Mouse (Mus musculus): Measurements from ENCODE around the gene Krt8.

Krt8 gene

DNA sequence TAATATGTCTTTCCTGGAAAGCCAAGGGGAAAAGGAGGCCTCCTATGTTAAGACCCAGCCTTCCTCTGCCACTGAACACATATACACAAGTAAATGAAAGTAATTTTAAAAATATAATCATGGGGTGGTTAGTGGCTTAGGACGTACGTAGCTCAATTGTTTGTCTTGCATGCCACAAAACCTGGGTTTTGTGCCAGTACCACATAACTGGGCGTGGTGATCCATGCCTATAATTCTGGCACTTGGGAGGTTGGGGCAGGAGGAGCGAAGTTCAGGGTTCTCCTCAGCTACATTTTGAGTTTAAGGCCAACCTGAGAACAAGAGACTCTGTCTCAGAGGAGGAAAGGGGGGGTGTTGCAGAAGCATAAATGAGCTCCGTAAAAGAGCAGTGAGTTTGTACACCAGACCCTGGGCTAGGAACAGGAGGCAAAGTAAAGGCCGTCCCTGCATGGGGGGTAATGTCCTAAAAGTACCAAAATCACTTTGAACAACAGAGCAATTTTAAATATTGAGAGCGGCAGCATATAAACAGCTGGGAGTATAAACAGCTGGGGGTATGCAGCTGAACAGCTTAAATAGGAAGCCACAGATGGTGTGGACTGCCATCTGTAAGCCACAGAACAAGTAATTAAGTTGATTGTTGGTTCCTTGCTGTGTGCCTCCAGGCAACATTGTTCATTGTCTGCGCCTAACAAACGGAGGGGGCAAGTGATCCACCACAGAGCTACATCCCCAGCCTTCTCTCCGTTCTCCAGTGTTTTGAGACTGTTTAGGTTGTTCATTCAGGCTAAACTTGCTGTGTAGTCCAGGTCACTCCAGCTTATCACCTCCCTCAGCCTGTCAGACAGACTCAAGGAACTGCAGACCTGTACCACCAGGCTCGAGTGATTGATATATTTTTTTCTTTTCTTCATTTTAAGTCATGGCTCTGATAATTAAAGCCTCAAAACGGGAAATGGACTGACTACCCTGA is 3.1 kb upstream of the Krt8 start:
- peak; percentile 60 for DNase-seq (ENCODE audit: low read depth, low spot score)

GRCm38 (mm10) chr15:102006317-102006716 is 2.0 kb upstream of the Krt8 start:
- DNase-seq (ENCODE audit: low read depth, low spot score), result no peak

GRCm38 (mm10) chr15:102005290-102005689 is 1.0 kb upstream of the Krt8 start:
- DNase-seq (ENCODE audit: low read depth, low spot score), result no peak

- DNase-seq (ENCODE audit: low read depth, low spot score), result no peak
Measured at GRCm38 (mm10) chr15:102003516-102003915, 766 bp downstream of the Krt8 start.

DNA sequence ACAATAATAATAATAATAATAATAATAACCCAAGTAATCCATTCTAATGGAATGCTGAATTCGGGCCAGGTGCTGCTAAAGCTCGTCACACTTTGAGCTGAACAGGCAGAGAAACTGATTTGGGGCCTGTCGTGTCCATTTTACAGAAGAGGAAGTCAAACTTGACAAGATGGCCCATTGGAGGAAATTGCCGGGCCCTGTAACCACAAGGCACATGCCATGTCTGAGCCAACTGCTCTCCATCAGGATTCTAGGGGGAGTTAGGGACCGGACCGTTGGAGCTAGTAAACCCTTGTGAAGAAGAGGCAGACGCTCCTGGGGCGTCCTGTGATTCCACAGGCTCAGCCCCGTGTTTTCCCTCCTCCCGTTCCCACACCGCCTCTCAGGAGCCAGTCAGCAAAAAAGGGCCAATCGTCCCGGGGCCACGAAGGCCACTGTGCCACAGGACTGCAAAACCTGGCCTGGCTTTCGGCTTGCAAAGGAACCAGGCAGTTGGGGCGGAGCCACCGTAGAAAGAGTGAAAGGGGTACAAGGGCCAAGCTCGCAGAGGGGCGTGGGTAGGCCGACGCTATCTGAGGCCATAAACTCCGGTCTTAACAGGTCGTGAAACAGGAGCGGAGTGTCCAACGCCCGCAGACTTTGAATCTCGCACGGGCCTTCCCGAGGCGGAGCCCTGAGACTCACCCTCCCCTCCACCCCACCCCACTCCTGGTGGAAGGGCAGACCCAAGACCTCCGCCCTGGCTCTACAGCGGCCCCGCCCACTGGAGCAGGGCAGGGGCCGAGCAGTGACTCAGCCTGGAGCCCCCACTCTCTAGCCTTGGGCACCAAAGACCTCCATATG is 1.4 kb downstream of the Krt8 start:
- DNase-seq (ENCODE audit: low read depth, low spot score), result no peak

DNA sequence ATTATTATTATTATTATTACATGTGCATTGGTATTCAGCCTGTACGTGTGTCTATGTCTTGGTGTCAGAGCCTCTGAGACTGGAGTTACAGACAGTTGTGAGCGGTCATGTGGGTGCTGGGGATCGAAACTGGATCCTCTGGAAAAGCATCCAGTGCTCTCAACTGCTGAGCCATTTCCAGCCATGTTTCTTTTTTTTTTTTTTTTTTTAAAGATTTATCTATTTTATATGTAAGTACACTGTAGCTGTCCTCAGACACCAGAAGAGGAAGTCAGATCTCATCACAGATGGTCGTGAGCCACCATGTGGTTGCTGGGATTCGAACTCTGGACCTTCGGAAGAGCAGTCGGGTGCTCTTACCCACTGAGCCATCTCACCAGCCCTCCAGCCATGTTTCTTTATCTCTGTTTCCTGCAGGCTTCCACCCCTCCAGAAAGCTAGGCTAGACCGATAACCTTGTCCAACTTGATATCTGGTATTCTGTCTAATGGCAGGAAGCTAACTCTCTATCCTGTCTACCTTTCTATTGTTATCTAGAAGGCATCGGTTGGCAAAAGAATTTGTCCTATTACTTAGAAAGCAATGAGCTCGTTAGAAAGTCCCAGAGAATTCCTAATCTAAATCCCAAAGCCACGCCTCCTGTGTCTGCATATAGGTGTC is 4.5 kb downstream of the Krt8 start:
- no peak for DNase-seq (ENCODE audit: low read depth, low spot score)

GRCm38 (mm10) chr15:101999156-101999555 is 5.1 kb downstream of the Krt8 start:
- no peak for DNase-seq (ENCODE audit: low read depth, low spot score)

DNA sequence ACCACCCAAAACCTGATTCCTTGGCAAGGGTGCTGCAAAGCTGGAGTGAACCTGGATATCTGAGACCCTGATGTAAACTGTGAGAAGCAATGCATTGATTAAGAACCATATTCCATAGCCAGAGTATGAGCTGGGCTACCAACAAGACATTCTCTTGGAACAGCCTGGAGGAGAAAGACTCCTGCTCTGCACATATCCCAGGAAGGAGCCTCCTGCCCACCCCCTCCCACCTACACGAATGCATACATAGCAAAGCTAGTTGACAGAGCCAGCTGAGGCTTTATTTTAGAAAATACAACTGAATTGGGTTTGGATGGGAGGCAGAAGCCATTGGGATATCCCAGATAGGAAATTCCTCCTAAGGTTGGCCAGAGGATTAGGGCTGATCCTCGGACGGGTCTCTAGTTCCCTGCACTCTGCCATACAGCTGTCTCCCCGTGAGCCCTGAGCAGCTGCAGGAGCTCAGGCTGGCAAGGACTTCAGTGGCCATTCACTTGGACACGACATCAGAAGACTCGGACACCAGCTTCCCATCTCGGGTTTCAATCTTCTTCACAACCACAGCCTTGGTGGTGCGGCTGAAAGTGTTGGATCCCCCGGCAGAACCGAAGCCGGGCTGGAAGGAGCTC is 7.7 kb downstream of the Krt8 start:
- DNase-seq (ENCODE audit: low read depth, low spot score), result peak; percentile 46

DNA sequence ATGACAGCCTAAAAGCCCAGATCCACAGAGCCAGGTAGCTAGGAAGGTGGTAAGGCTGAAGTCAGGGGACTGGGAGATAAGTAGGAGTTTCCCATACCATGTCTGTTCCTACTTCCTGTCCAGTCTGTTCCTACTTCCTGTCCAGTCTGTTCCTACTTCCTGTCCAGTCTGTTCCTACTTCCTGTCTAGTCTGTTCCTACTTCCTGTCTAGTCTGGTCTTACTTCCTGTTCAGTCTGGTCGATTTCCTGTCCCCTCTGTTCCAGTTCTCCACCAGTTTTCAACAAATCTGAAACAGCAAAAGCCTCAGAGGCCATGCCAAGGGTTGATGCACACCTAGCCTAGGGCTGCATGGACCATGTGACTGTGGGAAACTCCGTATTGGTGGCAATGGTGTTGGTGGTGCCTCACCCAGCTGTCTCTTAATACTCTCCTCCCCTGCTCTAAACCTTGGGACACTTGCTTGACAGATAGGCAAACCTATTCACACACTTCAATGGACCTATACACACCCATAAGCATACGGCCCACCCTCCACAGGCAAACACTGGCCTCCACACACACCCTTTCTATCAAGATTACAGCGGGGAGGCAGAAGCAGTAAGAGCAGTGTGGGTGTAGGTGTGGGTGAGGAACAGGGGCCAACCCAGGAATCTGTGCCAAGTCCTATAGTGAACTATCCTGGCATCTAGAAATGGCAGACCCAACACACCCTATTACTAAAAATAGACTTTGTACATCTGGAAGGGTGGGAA is 8.6 kb downstream of the Krt8 start:
- no peak for DNase-seq (ENCODE audit: low read depth, low spot score)

DNA sequence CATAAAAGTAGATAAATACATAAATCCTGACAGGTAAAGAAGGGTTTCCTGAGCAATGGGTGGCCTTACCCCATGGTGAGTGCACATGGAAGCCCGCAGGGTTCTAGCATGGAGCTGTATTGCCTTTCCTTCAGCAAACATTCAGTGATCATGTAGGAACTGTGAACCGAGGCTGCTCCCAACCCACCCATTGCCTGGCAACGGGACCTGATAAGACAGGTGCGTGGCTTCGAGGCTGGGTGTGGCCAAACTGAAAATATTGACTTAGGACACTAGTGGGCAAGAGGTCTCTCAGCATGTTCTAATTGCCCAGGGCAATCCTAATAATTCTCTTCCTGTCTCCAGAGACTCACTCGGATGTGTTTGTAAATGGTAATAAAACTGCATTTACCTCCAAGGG is 9.9 kb downstream of the Krt8 start:
- no peak for DNase-seq (ENCODE audit: low read depth, low spot score)

DNA sequence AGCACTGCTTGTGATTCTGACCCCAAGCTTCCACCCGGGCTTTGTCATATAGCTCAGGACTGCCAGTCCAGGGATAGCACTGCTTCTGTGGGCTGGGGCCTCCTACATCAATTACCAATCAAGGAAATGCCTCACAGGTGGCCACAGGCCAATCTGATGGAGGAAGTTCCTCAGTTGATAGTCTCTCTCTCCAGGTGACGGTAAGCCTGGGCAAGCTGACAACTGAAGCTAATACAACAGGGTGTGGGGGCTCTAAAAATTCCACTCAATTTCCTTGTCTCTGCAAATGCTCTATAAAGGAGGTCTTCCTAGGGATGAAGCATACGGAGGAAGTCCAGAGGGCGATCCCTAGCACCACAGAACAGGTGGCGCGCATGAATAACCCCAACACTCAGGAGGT is 13.3 kb downstream of the Krt8 start:
- no peak for DNase-seq (ENCODE audit: low read depth, low spot score)

DNA sequence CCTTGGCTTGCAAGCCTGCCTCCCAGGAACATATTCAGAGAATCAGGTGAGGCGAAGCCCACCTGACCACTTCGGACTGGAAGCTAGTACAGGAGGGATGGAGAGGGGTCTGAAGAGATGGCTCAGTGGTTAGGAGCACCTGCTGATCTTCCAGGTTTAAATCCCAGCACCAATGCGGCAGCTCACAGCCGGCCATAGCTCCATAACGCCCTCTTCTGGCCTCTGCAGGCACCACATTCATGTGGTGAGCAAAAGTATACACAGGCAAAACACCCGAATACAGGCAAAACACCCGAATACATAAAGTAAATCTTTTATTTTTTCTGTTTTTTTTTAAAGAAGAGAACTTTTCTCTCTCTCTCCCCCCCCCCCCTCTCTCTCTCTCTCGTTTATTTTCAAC is 15.6 kb downstream of the Krt8 start:
- DNase-seq (ENCODE audit: low read depth, low spot score), result no peak

GRCm38 (mm10) chr15:101988119-101988518 is 16.2 kb downstream of the Krt8 start:
- peak; percentile 83 for DNase-seq (ENCODE audit: low read depth, low spot score)

DNA sequence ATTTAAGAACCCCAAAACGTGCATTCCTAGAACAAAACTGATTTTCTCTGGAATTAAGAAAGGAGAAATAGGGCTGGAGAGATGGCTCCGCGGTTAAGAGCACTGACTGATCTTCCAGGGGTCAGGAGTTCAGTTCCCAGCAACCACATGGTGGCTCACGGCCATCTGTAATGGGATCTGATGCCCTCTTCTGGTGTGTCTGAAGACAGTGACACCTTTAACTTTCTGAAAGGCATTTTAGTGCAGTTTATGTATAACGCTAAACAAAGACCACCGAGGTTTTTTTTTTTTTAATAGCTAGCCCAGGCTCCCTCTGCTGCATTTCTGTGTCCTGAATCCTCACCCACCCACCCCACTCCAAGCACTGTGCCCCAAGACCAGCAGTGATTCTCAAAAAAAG is 19.5 kb downstream of the Krt8 start:
- no peak for DNase-seq (ENCODE audit: low read depth, low spot score)

- peak; percentile 96 for DNase-seq (ENCODE audit: low read depth, low spot score)
Measured at GRCm38 (mm10) chr15:101983949-101984601, 20.2 kb downstream of the Krt8 start.

DNA sequence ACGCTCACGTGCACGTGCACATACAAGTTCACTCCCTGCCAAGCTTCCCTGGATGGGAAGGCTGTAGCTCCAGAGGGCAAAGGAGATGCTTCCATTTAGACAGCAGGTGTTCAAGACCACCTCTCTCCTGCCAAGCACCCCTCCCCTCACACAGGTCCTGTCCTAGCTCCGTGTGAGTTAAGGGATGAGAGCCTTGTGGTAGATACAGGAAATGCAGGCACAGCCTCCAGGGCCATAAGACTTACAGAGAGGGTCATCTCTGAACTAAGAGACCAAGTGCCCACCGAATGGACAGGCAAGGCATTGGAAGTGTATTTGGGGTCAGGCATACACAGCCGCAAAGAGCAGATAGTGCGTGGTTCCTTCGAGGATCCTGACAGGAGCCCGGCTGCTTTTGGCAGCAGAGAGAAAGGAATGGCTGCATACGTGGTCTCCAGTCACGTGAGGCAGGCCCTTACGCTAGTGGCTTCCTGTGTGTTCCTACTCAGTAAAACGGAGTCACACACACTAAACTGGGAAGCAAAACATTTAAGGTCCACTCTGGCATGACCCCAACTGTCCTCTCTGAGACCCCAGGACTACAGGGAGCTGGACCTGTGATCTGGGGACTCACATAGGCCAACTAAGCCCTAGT is 20.9 kb downstream of the Krt8 start:
- no peak for DNase-seq (ENCODE audit: low read depth, low spot score)

DNA sequence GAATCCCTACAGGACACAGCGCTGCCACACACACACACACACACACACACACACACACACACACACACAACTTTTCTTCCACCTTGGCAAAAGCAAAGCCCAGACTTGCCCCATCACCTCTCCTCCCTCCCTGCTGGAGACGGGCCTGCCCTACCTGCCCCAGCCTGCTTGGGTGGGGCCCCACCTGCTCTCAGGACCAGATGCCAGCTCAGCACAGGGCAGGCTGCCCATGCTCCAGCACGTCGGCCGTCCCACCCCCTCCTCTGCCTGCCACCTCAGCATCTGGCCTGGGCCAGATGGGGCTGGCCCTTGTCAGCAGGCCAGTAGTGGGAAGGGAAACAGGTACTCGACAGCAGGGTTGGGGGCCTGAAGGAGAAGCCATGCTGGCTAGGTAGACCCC is 23.4 kb downstream of the Krt8 start:
- no peak for DNase-seq (ENCODE audit: low read depth, low spot score)

- DNase-seq (ENCODE audit: low read depth, low spot score), result peak; percentile 81
Measured at GRCm38 (mm10) chr15:101977043-101977726, 27.1 kb downstream of the Krt8 start.

DNA sequence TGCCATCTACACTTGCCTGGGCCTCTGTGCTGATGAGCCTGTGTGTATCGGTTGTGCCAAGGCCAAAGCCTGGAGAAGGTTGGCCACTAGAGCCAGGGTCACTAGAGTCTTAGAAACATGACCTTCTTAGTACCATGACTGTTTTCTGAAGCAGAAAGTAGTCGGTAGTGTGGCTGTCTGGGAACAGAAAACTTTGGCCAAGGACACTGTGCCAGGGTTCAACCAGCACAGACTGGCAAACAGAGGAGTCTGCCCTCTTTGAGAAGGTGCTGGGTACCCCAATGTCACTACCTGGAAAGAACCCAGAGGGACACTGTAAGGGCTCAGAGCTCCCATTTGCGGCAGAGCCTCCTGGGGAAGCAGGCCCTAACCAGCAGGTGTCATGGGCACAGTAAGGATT is 27.6 kb downstream of the Krt8 start:
- no peak for DNase-seq (ENCODE audit: low read depth, low spot score)

Measured in brain, adult 2 months (tissue).